Mouse (Mus musculus) cerebellum, adult 8-10 months (tissue): ENCODE measurements around the gene Gm595.

ENCODE experiments used
- DNase-seq: peaks from one replicate; pipeline ENCODE4 v3.0.0; 2022

Gene Gm595

GRCm38 (mm10) chrX:48877613-48878012 lies at the start of gene Gm595:
Gene Gm595, minus strand, starts transcription at chrX:48877713.
- DNase-seq: no peak

GRCm38 (mm10) chrX:48908421-48908820 lies 30.9 kb upstream of the Gm595 start:
- no peak for DNase-seq

DNA sequence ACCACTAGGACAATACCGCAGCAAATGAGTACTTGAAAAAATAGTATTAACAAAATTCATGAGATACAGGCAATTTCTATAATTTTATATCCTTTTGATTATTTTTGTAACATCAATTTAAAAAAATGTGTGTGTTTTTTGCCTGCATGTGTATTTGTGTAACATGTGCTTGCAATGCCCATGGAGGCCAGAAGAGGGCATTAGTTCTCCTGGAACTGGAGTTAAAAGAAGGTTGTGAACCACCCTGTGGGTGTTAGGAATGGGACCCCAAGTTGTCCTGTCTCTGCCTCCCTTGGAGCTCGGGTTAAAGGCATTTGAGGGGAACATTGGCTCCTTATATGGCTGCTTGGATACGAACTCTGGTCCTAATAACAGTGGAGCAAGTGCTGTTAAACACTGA lies 26.2 kb upstream of the Gm595 start:
- no peak for DNase-seq

DNA sequence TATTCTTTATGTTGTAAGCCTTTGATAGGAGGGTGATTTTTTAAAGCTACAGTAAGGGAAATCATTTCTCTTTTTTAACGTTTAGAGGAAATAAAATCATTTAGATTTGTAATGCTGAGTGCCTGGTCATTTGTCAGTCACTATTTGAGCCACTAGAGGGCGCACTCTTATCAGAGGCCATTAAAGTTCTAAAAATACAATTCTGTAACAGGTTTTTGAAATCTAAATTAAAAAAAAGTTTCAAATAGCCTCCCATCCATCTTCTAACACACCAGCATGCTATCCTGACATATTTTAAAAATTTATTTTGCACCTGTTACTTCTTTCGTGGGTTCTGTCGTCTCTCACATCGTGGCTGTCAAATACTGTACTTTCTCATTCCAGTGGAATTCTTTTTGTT lies 22.0 kb upstream of the Gm595 start:
- peak; percentile 11 for DNase-seq

GRCm38 (mm10) chrX:48896803-48897202 lies 19.3 kb upstream of the Gm595 start:
- no peak for DNase-seq

- no peak for DNase-seq
These were observed 16.4 kb upstream of the Gm595 start for GRCm38 (mm10) chrX:48893946-48894345.

DNA sequence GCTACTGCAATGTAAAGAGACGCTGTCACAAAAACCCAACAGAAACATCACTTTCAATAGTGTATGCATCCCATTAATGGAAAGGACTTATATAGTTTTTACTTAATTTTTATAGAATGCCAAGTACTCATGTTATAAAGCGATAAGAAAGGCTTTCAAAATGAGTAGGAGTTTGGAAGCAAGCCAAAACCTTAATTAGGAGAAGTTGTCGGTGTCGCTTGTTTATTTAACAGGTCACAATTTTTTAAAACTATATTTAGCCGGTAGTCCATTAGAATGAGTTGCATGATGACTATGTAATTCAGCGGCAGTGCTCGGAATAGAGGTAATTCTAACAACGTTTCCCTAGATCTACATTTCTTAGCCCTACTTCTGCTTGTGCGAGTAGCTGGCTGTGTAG lies 12.7 kb upstream of the Gm595 start:
- no peak for DNase-seq

- DNase-seq: no peak
These were observed 7.1 kb upstream of the Gm595 start for GRCm38 (mm10) chrX:48884615-48885014.
